Mouse (Mus musculus): ENCODE measurements around the gene Wdr20. TPM values are rescaled to one million over a fixed set of nuclear protein-coding genes. Genes with fewer than 3 reads are reported as not detected.
A peak's percentile ranks its signal among the peaks of the same experiment; 100 is the strongest.
"Not testable (repeated sequence)": the region's sequence is repeated elsewhere in the genome, so short reads cannot be mapped to it uniquely, and the experiment has no call there.

Wdr20 gene
- polyA plus RNA-seq (2015; fragmentation: Nextera tagmentation; extraction: Ambion mirVana): 23.2 and 24.2 TPM in 2 replicates

GRCm38 (mm10) chr12:110737170-110738157 is at the start of gene Wdr20:
Wdr20 (plus strand) TSS chr12:110737944.
- peak within 1 kb of the TSS; percentile 83 for H3K4me2 ChIP-seq
- no peaks in the 10 kb centered on the region for H3K27me3 ChIP-seq (replicated peaks)
- 1% methylated on average over 69 of the region's 69 CpGs for WGBS
- no peaks in the 10 kb centered on the region for H3K9me3 ChIP-seq (replicated peaks)
- ATAC-seq (ENCODE audit: low FRiP score): peak; percentile 96
- H3K9ac ChIP-seq (replicated peaks): peak within 1 kb of the TSS; percentile 85
- 0 out of 2 replicates have a peak, but pooled peaks cover 2% of the 10 kb centered on the region for H3K36me3 ChIP-seq
- peaks cover 34% of the 10 kb centered on the region for H3K4me1 ChIP-seq
- H3K27ac ChIP-seq (replicated peaks): peak within 1 kb of the TSS; percentile 92
- peak within 1 kb of the TSS; percentile 98 for H3K4me3 ChIP-seq (replicated peaks)

- H3K4me3 ChIP-seq (replicated peaks); H3K9ac ChIP-seq (replicated peaks); H3K4me1 ChIP-seq; ATAC-seq (ENCODE audit: low FRiP score); H3K27me3 ChIP-seq (replicated peaks); H3K27ac ChIP-seq (replicated peaks); H3K9me3 ChIP-seq (replicated peaks); H3K4me2 ChIP-seq: not testable (repeated sequence)
- 92% methylated on average over 3 of the region's 3 CpGs for WGBS
- peaks cover 58% of the 10 kb centered on the region for H3K36me3 ChIP-seq
Observed at GRCm38 (mm10) chr12:110688921-110689320, 48.8 kb upstream of the Wdr20 start.

- Histone ChIP-seq H3K9ac (replicated peaks) (no peak overlapping the region), H3K36me3 (peaks cover 64% of the 10 kb centered on the region), H3K4me1 (peaks cover 17% of the 10 kb centered on the region), H3K27me3 (replicated peaks) (no peaks in the 10 kb centered on the region), H3K4me3 (replicated peaks) (no peak overlapping the region), H3K4me2 (no peak overlapping the region), H3K9me3 (replicated peaks) (no peaks in the 10 kb centered on the region), H3K27ac (replicated peaks) (no peak overlapping the region)
- WGBS: 90% methylated on average over 6 of the region's 6 CpGs
- no peak for ATAC-seq (ENCODE audit: low FRiP score)
Observed at GRCm38 (mm10) chr12:110689919-110690643, 47.7 kb upstream of the Wdr20 start.

DNA sequence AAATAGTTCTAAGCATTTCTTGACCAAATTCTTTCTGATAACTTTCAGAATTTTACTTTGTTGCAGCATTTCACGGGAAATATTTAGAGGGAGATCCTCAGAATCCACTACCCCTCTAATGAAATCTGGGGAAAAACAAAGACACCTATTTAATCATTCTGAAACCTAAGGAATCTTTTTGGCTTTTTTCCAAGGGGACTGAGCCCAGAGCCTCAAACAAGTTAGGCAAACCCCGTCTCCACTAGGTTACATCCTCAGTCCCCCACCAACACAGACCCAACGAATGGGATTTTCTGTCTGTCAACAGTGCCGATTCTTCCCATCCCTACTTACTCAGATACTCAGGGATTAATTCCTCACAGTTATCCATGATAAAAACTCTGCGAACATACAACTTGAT is 44.4 kb upstream of the Wdr20 start:
- not testable (repeated sequence) for H3K27me3 ChIP-seq (replicated peaks); H3K4me3 ChIP-seq (replicated peaks); H3K27ac ChIP-seq (replicated peaks); H3K9me3 ChIP-seq (replicated peaks); H3K9ac ChIP-seq (replicated peaks); ATAC-seq (ENCODE audit: low FRiP score)
- Histone ChIP-seq H3K4me2 (peak overlapping the region; percentile 13; the same call in 1 of the 2 replicates), H3K36me3 (peaks cover 46% of the 10 kb centered on the region), H3K4me1 (peaks cover 19% of the 10 kb centered on the region)
- WGBS: 74% methylated on average over 5 of the region's 5 CpGs

DNA sequence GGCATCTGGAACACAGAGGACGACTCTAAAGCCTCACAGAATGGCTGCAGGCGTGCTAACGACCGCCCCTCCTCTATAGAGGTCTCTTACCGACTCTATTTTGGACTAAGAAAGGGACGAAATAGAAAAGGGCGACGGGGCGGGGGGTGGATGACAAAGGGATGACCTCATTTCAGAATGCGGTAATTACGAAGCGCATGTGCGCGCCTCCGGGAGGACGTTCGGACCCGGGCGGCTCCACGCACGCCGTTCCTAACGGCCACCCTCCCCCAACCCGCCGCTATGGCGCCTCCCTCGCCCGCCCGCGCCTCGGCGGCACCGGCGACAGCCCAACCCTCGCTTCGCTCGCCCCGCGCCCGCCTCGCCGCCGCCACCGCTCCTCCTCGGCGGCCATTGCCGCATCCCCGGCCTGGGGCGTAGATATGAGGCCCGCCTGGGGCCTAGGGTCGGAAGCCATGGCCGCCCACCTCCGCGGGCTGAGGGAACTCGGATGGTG is 42.0 kb upstream of the Wdr20 start:
- under 1% methylated on average over 55 of the region's 55 CpGs for WGBS
- Histone ChIP-seq H3K9ac (replicated peaks) (peak overlapping the region; percentile 98), H3K9me3 (replicated peaks) (no peaks in the 10 kb centered on the region), H3K36me3 (peaks cover 23% of the 10 kb centered on the region), H3K27me3 (replicated peaks) (no peaks in the 10 kb centered on the region), H3K27ac (replicated peaks) (peak overlapping the region; percentile 97), H3K4me1 (peaks cover 18% of the 10 kb centered on the region), H3K4me3 (replicated peaks) (peak overlapping the region; percentile 86), H3K4me2 (peak overlapping the region; percentile 58)
- ATAC-seq (ENCODE audit: low FRiP score): peak; percentile 71

- Histone ChIP-seq H3K27me3 (replicated peaks) (no peaks in the 10 kb centered on the region), H3K9me3 (replicated peaks) (no peaks in the 10 kb centered on the region), H3K9ac (replicated peaks) (peak overlapping the region; percentile 98), H3K27ac (replicated peaks) (peak overlapping the region; percentile 97), H3K36me3 (peaks cover 21% of the 10 kb centered on the region), H3K4me1 (peaks cover 18% of the 10 kb centered on the region), H3K4me3 (replicated peaks) (peak overlapping the region; percentile 86), H3K4me2 (peak overlapping the region; percentile 86)
- peak; percentile 95 for ATAC-seq (ENCODE audit: low FRiP score)
- WGBS: under 1% methylated on average over 89 of the region's 89 CpGs
Observed at GRCm38 (mm10) chr12:110696173-110696974, 41.4 kb upstream of the Wdr20 start.

DNA sequence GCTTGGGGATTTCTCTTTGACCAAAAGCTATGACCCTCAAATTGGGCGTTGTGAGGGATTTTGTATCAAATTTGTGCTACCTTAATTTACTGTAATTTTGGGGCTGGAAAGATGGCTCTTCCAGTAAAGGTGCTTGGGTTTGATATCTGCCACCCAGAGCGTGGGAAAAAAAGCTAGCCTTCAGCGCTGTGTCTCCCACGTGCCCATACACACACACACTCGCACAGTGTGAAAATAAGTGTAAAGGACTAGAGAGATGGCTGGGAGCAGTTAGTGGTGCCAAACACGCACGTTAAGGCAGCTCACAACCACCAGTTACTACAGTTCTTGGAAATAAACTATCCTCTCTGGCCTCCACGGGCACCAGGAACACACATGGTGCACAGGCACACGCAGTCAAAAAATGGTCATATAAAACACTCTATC is 40.8 kb upstream of the Wdr20 start:
- Histone ChIP-seq H3K4me3 (replicated peaks) (peak overlapping the region; percentile 86), H3K9ac (replicated peaks) (peak overlapping the region; percentile 87), H3K27ac (replicated peaks) (peak overlapping the region; percentile 94)

DNA sequence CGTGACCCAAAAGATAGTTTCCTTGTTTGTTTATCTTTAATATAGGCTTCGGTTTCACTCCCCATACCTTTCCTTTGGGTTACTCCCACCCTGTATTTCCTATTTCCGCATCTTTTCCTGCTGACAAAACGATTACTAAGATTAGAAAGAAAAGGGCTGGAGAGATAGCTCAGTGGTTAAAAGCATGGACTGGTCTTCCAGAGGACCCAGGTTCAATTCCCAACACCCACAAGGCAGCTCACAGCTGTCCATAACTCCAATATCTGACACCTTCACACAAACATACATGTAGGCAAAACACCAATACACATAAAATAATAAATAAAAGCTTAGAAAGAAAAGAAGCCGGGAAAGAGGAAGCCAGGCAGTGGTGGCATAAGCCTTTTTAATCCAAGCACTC is 40.3 kb upstream of the Wdr20 start:
- Histone ChIP-seq H3K9me3 (replicated peaks) (no peaks in the 10 kb centered on the region), H3K4me3 (replicated peaks) (no peak overlapping the region), H3K27ac (replicated peaks) (no peak overlapping the region), H3K27me3 (replicated peaks) (no peaks in the 10 kb centered on the region; the same call in 1 of the 2 replicates), H3K4me1 (peaks cover 18% of the 10 kb centered on the region), H3K36me3 (peaks cover 16% of the 10 kb centered on the region), H3K4me2 (peak overlapping the region; percentile 86), H3K9ac (replicated peaks) (no peak overlapping the region)
- 81% methylated on average over 5 of the region's 5 CpGs for WGBS
- no peak for ATAC-seq (ENCODE audit: low FRiP score)

More for the DNA sequence above, 40.8 kb upstream of the Wdr20 start:
- Histone ChIP-seq H3K27me3 (replicated peaks) (no peaks in the 10 kb centered on the region; the same call in 1 of the 2 replicates), H3K4me2 (peak overlapping the region; percentile 86), H3K4me1 (peaks cover 18% of the 10 kb centered on the region), H3K9me3 (replicated peaks) (no peaks in the 10 kb centered on the region), H3K36me3 (peaks cover 16% of the 10 kb centered on the region)
- WGBS: 45% methylated on average over 9 of the region's 9 CpGs
- 0 out of 2 replicates have a peak, but pooled peaks have one; percentile 4 for ATAC-seq (ENCODE audit: low FRiP score)

DNA sequence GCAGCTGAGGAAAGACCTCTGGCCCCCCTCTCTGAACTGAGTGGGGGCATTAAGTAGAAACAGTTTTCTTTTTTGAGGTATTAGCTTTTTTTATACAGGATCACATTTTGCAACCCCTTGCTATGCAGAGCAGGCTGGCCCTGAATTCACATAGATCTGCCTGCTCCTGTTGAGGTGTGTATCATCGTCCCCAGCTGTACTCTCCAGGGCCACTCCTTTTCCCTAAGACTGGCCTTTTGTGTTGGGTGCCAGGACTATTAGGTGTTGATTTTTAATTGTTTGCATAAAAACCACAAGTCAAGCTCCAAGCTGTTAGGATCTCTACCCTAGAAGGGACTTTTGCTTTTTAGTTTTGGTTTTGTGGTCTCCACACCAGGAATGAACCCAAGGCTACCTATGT is 39.7 kb upstream of the Wdr20 start:
- no peak for ATAC-seq (ENCODE audit: low FRiP score)
- H3K4me1 ChIP-seq: peaks cover 24% of the 10 kb centered on the region
- no peak overlapping the region for H3K9ac ChIP-seq (replicated peaks)
- H3K4me2 ChIP-seq: no peak overlapping the region
- no peak overlapping the region for H3K27ac ChIP-seq (replicated peaks)
- H3K27me3 ChIP-seq (replicated peaks): no peaks in the 10 kb centered on the region; the same call in 1 of the 2 replicates
- no peak overlapping the region for H3K4me3 ChIP-seq (replicated peaks)
- H3K36me3 ChIP-seq: peaks cover 12% of the 10 kb centered on the region
- 91% methylated on average over 1 of the region's 1 CpGs for WGBS
- no peaks in the 10 kb centered on the region for H3K9me3 ChIP-seq (replicated peaks)

GRCm38 (mm10) chr12:110698523-110699170 is 39.1 kb upstream of the Wdr20 start:
- no peak for ATAC-seq (ENCODE audit: low FRiP score)
- H3K36me3 ChIP-seq: peaks cover 9% of the 10 kb centered on the region
- no peak overlapping the region for H3K4me2 ChIP-seq
- no peaks in the 10 kb centered on the region; the same call in 1 of the 2 replicates for H3K27me3 ChIP-seq (replicated peaks)
- 55% methylated on average over 12 of the region's 15 CpGs for WGBS
- H3K9me3 ChIP-seq (replicated peaks): no peaks in the 10 kb centered on the region
- H3K27ac ChIP-seq (replicated peaks): no peak overlapping the region
- H3K9ac ChIP-seq (replicated peaks): no peak overlapping the region
- peaks cover 26% of the 10 kb centered on the region for H3K4me1 ChIP-seq
- no peak overlapping the region for H3K4me3 ChIP-seq (replicated peaks)

All from neural tube, embryonic 15.5 days (tissue).